Mouse (Mus musculus): ENCODE data around the gene Lmntd1. TPM values are rescaled to one million over a fixed set of nuclear protein-coding genes. Genes with fewer than 3 reads are reported as not detected.

The Lmntd1 gene
- total and polyA plus RNA-seq, 3 experiments = 0.08 to 0.43 (median 0.26) TPM

GRCm38 (mm10) chr6:145346305-145346704 is 267.8 kb downstream of the Lmntd1 start:
- DNase-seq (ENCODE audit: extremely low read depth) = no peak
- dilution Hi-C loops (cut with MboI; ENCODE audit: extremely low pct_ligation_motif_present, extremely low pct_unique_long_range_greater_than_20kb, low sequenced_read_pairs) (no loop called here), in situ Hi-C loops (cut with MboI; ENCODE audit: low pct_ligation_motif_present, low pct_unique_long_range_greater_than_20kb, low sequenced_read_pairs) (loop anchor here (5.0 kb wide), 1 partner anchor 254 kb away; no protein-coding TSS in a partner anchor)
- H3K27ac ChIP-seq (ENCODE audit: insufficient read depth, low read depth) = no peak overlapping the region
- H3K79me2 ChIP-seq (replicated peaks; ENCODE audit: control insufficient read depth, extremely low read depth, insufficient read depth, poor library complexity, severe bottlenecking) = no peaks in the 10 kb centered on the region
- no peaks in the 10 kb centered on the region for H3K27me3 ChIP-seq (replicated peaks)
- no peak overlapping the region for H3K4me2 ChIP-seq (ENCODE audit: insufficient read depth, low read depth, poor library complexity, severe bottlenecking)
- no peak overlapping the region for H3K4me3 ChIP-seq (replicated peaks in 1 of 3; ENCODE audit: low read depth in 2 of 3, low read length in 2 of 3, poor library complexity in 1 of 3)
- peaks cover 4 to 26% of the 10 kb centered on the region in 2 experiments; a peak in 3 of 4 replicates for H3K4me1 ChIP-seq (ENCODE audit: control insufficient read depth in 1 of 2, insufficient read depth in 2 of 2)
- TF ChIP-seq POLR2AphosphoS2 (IDR thresholded peaks at IDR 0.05; ENCODE audit: low read depth, low read length) = no peak
- no peaks in the 10 kb centered on the region for H3K9me3 ChIP-seq (replicated peaks; ENCODE audit: low read length)
- H3K36me3 ChIP-seq (replicated peaks in 1 of 2; ENCODE audit: control insufficient read depth in 1 of 2, insufficient read depth in 1 of 2, low read length in 1 of 2) = no peaks in the 10 kb centered on the region
- H3K9ac ChIP-seq (ENCODE audit: insufficient read depth, low read depth) = no peak overlapping the region

- Histone ChIP-seq H3K4me3 (replicated peaks in 1 of 3; ENCODE audit: low read depth in 2 of 3, low read length in 2 of 3, poor library complexity in 1 of 3) (no peak overlapping the region), H3K27ac (ENCODE audit: insufficient read depth, low read depth) (no peak overlapping the region)
Measured at GRCm38 (mm10) chr6:145344719-145345118, 269.4 kb downstream of the Lmntd1 start.

GRCm38 (mm10) chr6:145343457-145343856 is 270.7 kb downstream of the Lmntd1 start:
- peaks cover 8 to 23% of the 10 kb centered on the region in 2 experiments for H3K4me1 ChIP-seq (ENCODE audit: control insufficient read depth in 1 of 2, insufficient read depth in 2 of 2)
- no peaks in the 10 kb centered on the region for H3K79me2 ChIP-seq (replicated peaks; ENCODE audit: control insufficient read depth, extremely low read depth, insufficient read depth, poor library complexity, severe bottlenecking)
- H3K9ac ChIP-seq (ENCODE audit: insufficient read depth, low read depth) = no peak overlapping the region
- H3K4me3 ChIP-seq (replicated peaks in 1 of 3; ENCODE audit: low read depth in 2 of 3, low read length in 2 of 3, poor library complexity in 1 of 3) = no peak overlapping the region
- peaks cover 3% of the 10 kb centered on the region for H3K27me3 ChIP-seq (replicated peaks)
- H3K4me2 ChIP-seq (ENCODE audit: insufficient read depth, low read depth, poor library complexity, severe bottlenecking) = no peak overlapping the region
- dilution Hi-C loops (cut with MboI; ENCODE audit: extremely low pct_ligation_motif_present, extremely low pct_unique_long_range_greater_than_20kb, low sequenced_read_pairs) = no loop called here
- no peaks in the 10 kb centered on the region for H3K9me3 ChIP-seq (replicated peaks; ENCODE audit: low read length)
- DNase-seq (ENCODE audit: extremely low read depth) = no peak
- H3K36me3 ChIP-seq (replicated peaks in 1 of 2; ENCODE audit: control insufficient read depth in 1 of 2, insufficient read depth in 1 of 2, low read length in 1 of 2) = no peaks in the 10 kb centered on the region
- in situ Hi-C loops (cut with MboI; ENCODE audit: low pct_ligation_motif_present, low pct_unique_long_range_greater_than_20kb, low sequenced_read_pairs) = loop anchor here (5.0 kb wide), 3 partner anchors 51 to 156 kb away; no protein-coding TSS in a partner anchor
- no peak for TF ChIP-seq MAZ (IDR thresholded peaks at IDR 0.05; ENCODE audit: low read depth, low read length)
- TF ChIP-seq ELF1 (IDR thresholded peaks at IDR 0.05; ENCODE audit: low read depth, low read length) = no peak
- TF ChIP-seq TBP (conservative IDR thresholded peaks at IDR 0.05; ENCODE audit: low read depth, low read length) = no peak
- no peak for TF ChIP-seq ZMIZ1 (IDR thresholded peaks at IDR 0.05; ENCODE audit: low read depth, low read length)
- TF ChIP-seq MYC (IDR thresholded peaks at IDR 0.05; ENCODE audit: low read depth, low read length) = no peak
- H3K27ac ChIP-seq (ENCODE audit: insufficient read depth, low read depth) = no peak overlapping the region

More at GRCm38 (mm10) chr6:145344719-145345118, 269.4 kb downstream of the Lmntd1 start:
- Histone ChIP-seq H3K9me3 (replicated peaks; ENCODE audit: low read length) (no peaks in the 10 kb centered on the region), H3K4me2 (ENCODE audit: insufficient read depth, low read depth, poor library complexity, severe bottlenecking) (no peak overlapping the region), H3K79me2 (replicated peaks; ENCODE audit: control insufficient read depth, extremely low read depth, insufficient read depth, poor library complexity, severe bottlenecking) (no peaks in the 10 kb centered on the region), H3K4me1 (ENCODE audit: control insufficient read depth in 1 of 2, insufficient read depth in 2 of 2) (peaks cover 6 to 16% of the 10 kb centered on the region in 2 experiments), H3K27me3 (replicated peaks) (no peaks in the 10 kb centered on the region), H3K9ac (ENCODE audit: insufficient read depth, low read depth) (no peak overlapping the region), H3K36me3 (replicated peaks in 1 of 2; ENCODE audit: control insufficient read depth in 1 of 2, insufficient read depth in 1 of 2, low read length in 1 of 2) (no peaks in the 10 kb centered on the region)
- DNase-seq (ENCODE audit: extremely low read depth) = no peak
- in situ Hi-C loops (cut with MboI; ENCODE audit: low pct_ligation_motif_present, low pct_unique_long_range_greater_than_20kb, low sequenced_read_pairs) = loop anchor here (5.0 kb wide), 4 partner anchors 52 to 252 kb away; no protein-coding TSS in a partner anchor
- TF ChIP-seq ZNF384 (IDR thresholded peaks at IDR 0.05; ENCODE audit: low read depth, low read length) (no peak), ELF1 (IDR thresholded peaks at IDR 0.05; ENCODE audit: low read depth, low read length) (no peak), CHD2 (IDR thresholded peaks at IDR 0.05; ENCODE audit: low read length) (no peak), KAT2A (IDR thresholded peaks at IDR 0.05; ENCODE audit: insufficient replicate concordance, low read length) (no peak), IRF4 (IDR thresholded peaks at IDR 0.05; ENCODE audit: low read depth, low read length) (no peak), E2F4 (IDR thresholded peaks at IDR 0.05; ENCODE audit: insufficient replicate concordance, low read depth, low read length) (no peak), SIN3A (IDR thresholded peaks at IDR 0.05; ENCODE audit: low read length) (no peak), TBP (conservative IDR thresholded peaks at IDR 0.05; ENCODE audit: low read depth, low read length) (no peak), JUND (conservative IDR thresholded peaks at IDR 0.05; ENCODE audit: low read depth, low read length) (no peak), CTCF (conservative IDR thresholded peaks at IDR 0.05 in 1 of 2, IDR thresholded peaks at IDR 0.05 in 1 of 2; ENCODE audit: low read depth in 2 of 2, low read length in 2 of 2) (no peak), PAX5 (IDR thresholded peaks at IDR 0.05; ENCODE audit: low read length) (no peak), CHD1 (IDR thresholded peaks at IDR 0.05; ENCODE audit: low read depth, low read length) (no peak), ETS1 (conservative IDR thresholded peaks at IDR 0.05; ENCODE audit: low read depth, low read length) (no peak), ZKSCAN1 (IDR thresholded peaks at IDR 0.05; ENCODE audit: borderline replicate concordance, low read depth, low read length) (no peak), MAX (IDR thresholded peaks at IDR 0.05; ENCODE audit: low read length) (no peak)
- dilution Hi-C loops (cut with MboI; ENCODE audit: extremely low pct_ligation_motif_present, extremely low pct_unique_long_range_greater_than_20kb, low sequenced_read_pairs) = no loop called here

Data from CH12.LX (cell line).